20 mouse cellular contexts compared by ENCODE assay signal in the genomic region with DNA sequence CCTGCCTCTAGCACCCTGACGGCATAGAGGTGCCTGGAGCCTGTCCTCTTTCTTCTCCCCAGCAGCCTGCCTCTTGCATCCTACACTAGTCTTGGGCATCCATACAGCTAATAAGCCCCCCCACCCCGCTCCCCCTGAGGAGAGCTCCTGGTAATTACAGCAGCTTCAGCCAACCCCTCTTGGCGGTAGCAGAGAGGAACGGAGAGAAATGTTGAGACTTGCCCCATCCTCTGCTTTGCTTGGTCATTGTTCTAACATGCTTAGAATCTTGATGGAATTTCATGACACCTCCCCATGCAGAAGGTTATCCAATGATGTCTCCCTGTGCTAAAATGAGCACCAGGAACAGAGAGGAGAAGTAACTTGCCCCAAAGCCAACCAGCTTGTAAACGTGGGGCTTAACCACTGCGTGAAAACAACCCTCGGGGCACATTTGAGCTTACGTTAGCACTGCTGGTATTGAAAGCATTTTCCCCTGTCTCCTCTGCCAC. TPM values are rescaled to one million over a fixed set of nuclear protein-coding genes. Genes with fewer than 3 reads are reported as not detected.
A peak's percentile ranks its signal among the peaks of the same experiment; 100 is the strongest.
DNase-seq lines count a peak whose midpoint lies in the region; ATAC-seq and TF ChIP-seq lines count a peak whose summit lies in the region.
"Had no signal": no experiment of that assay in that cellular context is flagged by ENCODE, and none has a peak within 500 bp of the region (broad histone marks: within the 10 kb centered on the region; RNA-seq: fewer than 3 reads in every experiment).

No protein-coding gene starts in this region.

- no peak for TF ChIP-seq EP300 in liver, postnatal 0 days (IDR thresholded peaks at IDR 0.05; ENCODE audit: low read depth)

- intact Hi-C loops in heart, postnatal 10 days (cut with DNase I): no loop called here

- H3K27me3 ChIP-seq in liver, embryonic 11.5 days (replicated peaks; ENCODE audit: control insufficient read depth, insufficient read depth, low read length): no peaks in the 10 kb centered on the region
- H3K27me3 ChIP-seq in embryonic facial prominence, embryonic 13.5 days: no peaks in the 10 kb centered on the region
- no peaks in the 10 kb centered on the region for H3K27me3 ChIP-seq in liver, postnatal 0 days (ENCODE audit: insufficient read depth, low read length)
- H3K27me3 ChIP-seq: liver, embryonic 13.5 days; neural tube, embryonic 15.5 days; Patski had no signal

- ATAC-seq in liver, embryonic 11.5 days (replicated peaks; ENCODE audit: low FRiP score): no peak
- peak; percentile 56; the same call in 1 of the 2 replicates for ATAC-seq in embryonic facial prominence, embryonic 13.5 days (ENCODE audit: insufficient number of reproducible peaks, insufficient read depth, low FRiP score, low TSS enrichment, low read depth)
- no peak for ATAC-seq in liver, postnatal 0 days
- ATAC-seq: intestine, postnatal 0 days; midbrain, embryonic 16.5 days had no signal

- TF ChIP-seq CTCF in bone marrow, adult 2 months (IDR thresholded peaks at IDR 0.05; ENCODE audit: control insufficient read depth, insufficient read depth, low read length): no peak
- no peak for TF ChIP-seq CTCF in liver, postnatal 0 days (IDR thresholded peaks at IDR 0.05; ENCODE audit: low read depth)

- H3K4me2 ChIP-seq in liver, embryonic 11.5 days: no peak overlapping the region
- no peak overlapping the region for H3K4me2 ChIP-seq in embryonic facial prominence, embryonic 13.5 days
- H3K4me2 ChIP-seq in liver, postnatal 0 days (ENCODE audit: low read depth, low read length): no peak overlapping the region
- H3K4me2 ChIP-seq: liver, embryonic 13.5 days; lung, embryonic 14.5 days; neural tube, embryonic 15.5 days had no signal

- no peak for DNase-seq in liver, embryonic 11.5 days (ENCODE audit: low spot score)
- DNase-seq in liver: no peak
- DNase-seq in liver, postnatal 0 days: no peak
- DNase-seq in adrenal gland, adult 2 months: no peak
- no peak for DNase-seq in heart, postnatal 10 days
- DNase-seq: cerebellum, adult 18-20 months; cerebellum, postnatal 14 days; kidney, postnatal 36 days; liver, embryonic 13.5 days; lung, embryonic 14.5 days; spleen, adult 18-20 months; thymus, postnatal 14 days had no signal

- no peaks in the 10 kb centered on the region for H3K4me1 ChIP-seq in liver, embryonic 11.5 days (replicated peaks; ENCODE audit: control insufficient read depth, insufficient read depth, low read length)
- H3K4me1 ChIP-seq in bone marrow, adult 2 months (ENCODE audit: control insufficient read depth, insufficient read depth, low read length): peaks cover 18% of the 10 kb centered on the region
- peaks cover 13% of the 10 kb centered on the region; the same call in 1 of the 2 replicates for H3K4me1 ChIP-seq in embryonic facial prominence, embryonic 13.5 days
- no peaks in the 10 kb centered on the region for H3K4me1 ChIP-seq in liver, postnatal 0 days (ENCODE audit: insufficient read depth)
- H3K4me1 ChIP-seq: liver, embryonic 13.5 days; neural tube, embryonic 15.5 days had no signal

- H3K9me3 ChIP-seq in liver, embryonic 11.5 days (ENCODE audit: control insufficient read depth, low read length): no peaks in the 10 kb centered on the region
- H3K9me3 ChIP-seq in embryonic facial prominence, embryonic 13.5 days: no peaks in the 10 kb centered on the region
- H3K9me3 ChIP-seq in liver, postnatal 0 days (ENCODE audit: low read length): no peaks in the 10 kb centered on the region
- H3K9me3 ChIP-seq: hindbrain, embryonic 10.5 days; liver, embryonic 13.5 days; neural tube, embryonic 15.5 days had no signal

- no peak for TF ChIP-seq POLR2A in bone marrow, adult 2 months (IDR thresholded peaks at IDR 0.05; ENCODE audit: borderline replicate concordance, control insufficient read depth, low read depth, low read length)

- H3K4me3 ChIP-seq in liver, embryonic 11.5 days (ENCODE audit: low read depth, low read length): no peak overlapping the region
- no peak overlapping the region for H3K4me3 ChIP-seq in bone marrow, adult 2 months (replicated peaks; ENCODE audit: control insufficient read depth, low read depth, low read length)
- H3K4me3 ChIP-seq in embryonic facial prominence, embryonic 13.5 days: no peak overlapping the region
- H3K4me3 ChIP-seq in liver, postnatal 0 days (ENCODE audit: low read depth, low read length): no peak overlapping the region
- H3K4me3 ChIP-seq: hindbrain, embryonic 10.5 days; liver, embryonic 13.5 days; neural tube, embryonic 15.5 days had no signal

- no peaks in the 10 kb centered on the region for H3K36me3 ChIP-seq in liver, embryonic 11.5 days (ENCODE audit: control insufficient read depth, insufficient read depth, low read length)
- H3K36me3 ChIP-seq in embryonic facial prominence, embryonic 13.5 days: no peaks in the 10 kb centered on the region
- H3K36me3 ChIP-seq in liver, postnatal 0 days (replicated peaks; ENCODE audit: insufficient read depth, low read length): no peaks in the 10 kb centered on the region
- H3K36me3 ChIP-seq: G1E; hindbrain, embryonic 10.5 days; liver, embryonic 13.5 days; neural tube, embryonic 15.5 days had no signal

- H3K9ac ChIP-seq in liver, embryonic 11.5 days (ENCODE audit: low read depth, low read length): no peak overlapping the region
- no peak overlapping the region for H3K9ac ChIP-seq in embryonic facial prominence, embryonic 13.5 days
- H3K9ac ChIP-seq in liver, postnatal 0 days (replicated peaks): no peak overlapping the region
- H3K9ac ChIP-seq: liver, embryonic 13.5 days; lung, embryonic 14.5 days; neural tube, embryonic 15.5 days had no signal

- 60% methylated on average over 8 of the region's 8 CpGs for WGBS in liver, embryonic 11.5 days
- WGBS in bone marrow, adult 2 months: 48% methylated on average over 8 of the region's 8 CpGs
- WGBS in embryonic facial prominence, embryonic 13.5 days: 46% methylated on average over 8 of the region's 8 CpGs
- 64% methylated on average over 8 of the region's 8 CpGs for WGBS in liver, postnatal 0 days (ENCODE audit: insufficient replicate concordance)

- peak overlapping the region; percentile 33; the same call in 1 of the 2 replicates for H3K27ac ChIP-seq in liver, embryonic 11.5 days (ENCODE audit: low read depth, low read length)
- H3K27ac ChIP-seq in bone marrow, adult 2 months (ENCODE audit: control insufficient read depth, insufficient read depth, low read depth, low read length, poor library complexity): peak overlapping the region; percentile 66
- H3K27ac ChIP-seq in embryonic facial prominence, embryonic 13.5 days: peak overlapping the region; percentile 72
- H3K27ac ChIP-seq in liver, postnatal 0 days (ENCODE audit: low read depth): peak overlapping the region; percentile 34; the same call in 1 of the 2 replicates
- H3K27ac ChIP-seq: hindbrain, embryonic 10.5 days; liver, embryonic 13.5 days; neural tube, embryonic 15.5 days had no signal

RNA-seq across cellular contexts. Expression of a gene that starts 11.0 kb away (rescaled TPM):
- polyA plus RNA-seq in liver, embryonic 11.5 days (2014; fragmentation: Nextera tagmentation; extraction: Ambion mirVana): 0.05 and 0.10 TPM in 2 replicates
- 3.1 and 5.9 TPM in 2 replicates for polyA plus RNA-seq in bone marrow, adult 2 months (2011; ENCODE audit: insufficient read depth, insufficient read length, low replicate concordance, missing spikeins)
- polyA plus RNA-seq in embryonic facial prominence, embryonic 13.5 days (2015; fragmentation: Nextera tagmentation; extraction: Ambion mirVana): 0.67 and 0.84 TPM in 2 replicates
- polyA plus RNA-seq in liver, postnatal 0 days (2015; fragmentation: Nextera tagmentation; extraction: Ambion mirVana): 0.12 and 0.19 TPM in 2 replicates
- 1 to 10 TPM; 3.7 to 5.8 TPM for total RNA-seq in adrenal gland, adult 2 months (2021)
- 2.3 and 3.5 TPM in 2 replicates for polyA plus RNA-seq in adrenal gland, adult 2 months (2012; rRNA removed)
- total RNA-seq in heart, postnatal 10 days (2021): 1 to 10 TPM in 1 of 2 experiments, under 1 TPM in 1; 0.79 to 1.4 TPM
- polyA plus RNA-seq: G1E, Patski had no signal

RNA-seq across cellular contexts. Expression of a gene that starts 40.9 kb away (rescaled TPM):
- 10.1 and 10.7 TPM in 2 replicates for polyA plus RNA-seq in liver, embryonic 11.5 days (2014; fragmentation: Nextera tagmentation; extraction: Ambion mirVana)
- polyA plus RNA-seq in bone marrow, adult 2 months (2011; ENCODE audit: insufficient read depth, insufficient read length, low replicate concordance, missing spikeins): 52.8 and 120 TPM in 2 replicates
- polyA plus RNA-seq in embryonic facial prominence, embryonic 13.5 days (2015; fragmentation: Nextera tagmentation; extraction: Ambion mirVana): 3.5 and 3.7 TPM in 2 replicates
- polyA plus RNA-seq in liver, postnatal 0 days (2015; fragmentation: Nextera tagmentation; extraction: Ambion mirVana): 6.0 and 6.8 TPM in 2 replicates
- 1 to 10 TPM; 5.1 to 5.8 TPM for total RNA-seq in adrenal gland, adult 2 months (2021)
- 1.6 and 1.8 TPM in 2 replicates for polyA plus RNA-seq in adrenal gland, adult 2 months (2012; rRNA removed)
- total RNA-seq in heart, postnatal 10 days (2021): 10 to 100 TPM; 17.6 to 22.0 TPM
- polyA plus RNA-seq: G1E, Patski had no signal
